Mouse (Mus musculus): ENCODE results near the gene Arfgap1.

Gene Arfgap1

GRCm38 (mm10) chr2:180985635-180986034, 18.6 kb downstream of the Arfgap1 start:
- DNase-seq (ENCODE audit: low read depth, low spot score) = no peak

GRCm38 (mm10) chr2:180986449-180986848, 19.4 kb downstream of the Arfgap1 start, which contains the start of gene Col20a1:
Gene Col20a1 (plus strand): TSS chr2:180986535.
- DNase-seq (ENCODE audit: low read depth, low spot score) = no peak

GRCm38 (mm10) chr2:180987001-180987400, 20.0 kb downstream of the Arfgap1 start:
- DNase-seq (ENCODE audit: low read depth, low spot score) = no peak

- DNase-seq (ENCODE audit: low read depth, low spot score) = no peak
Measured at GRCm38 (mm10) chr2:180987432-180988030, 20.5 kb downstream of the Arfgap1 start.

GRCm38 (mm10) chr2:180988347-180988913, 21.4 kb downstream of the Arfgap1 start:
- DNase-seq (ENCODE audit: low read depth, low spot score) = peak; percentile 4

GRCm38 (mm10) chr2:180988948-180989347, 21.9 kb downstream of the Arfgap1 start:
- no peak for DNase-seq (ENCODE audit: low read depth, low spot score)

- DNase-seq (ENCODE audit: low read depth, low spot score) = no peak
Measured at GRCm38 (mm10) chr2:180990347-180990746, 23.3 kb downstream of the Arfgap1 start.

- DNase-seq (ENCODE audit: low read depth, low spot score) = no peak
Measured at GRCm38 (mm10) chr2:180994360-180994759, 27.3 kb downstream of the Arfgap1 start.

- no peak for DNase-seq (ENCODE audit: low read depth, low spot score)
Measured at GRCm38 (mm10) chr2:180995457-180995856, 28.4 kb downstream of the Arfgap1 start.

GRCm38 (mm10) chr2:180996436-180996835, 29.4 kb downstream of the Arfgap1 start:
- peak; percentile 30 for DNase-seq (ENCODE audit: low read depth, low spot score)

- DNase-seq (ENCODE audit: low read depth, low spot score) = no peak
Measured at GRCm38 (mm10) chr2:180996905-180997304, 29.9 kb downstream of the Arfgap1 start.

- DNase-seq (ENCODE audit: low read depth, low spot score) = no peak
Measured at GRCm38 (mm10) chr2:181007054-181007453, 40.0 kb downstream of the Arfgap1 start.

- no peak for DNase-seq (ENCODE audit: low read depth, low spot score)
Measured at GRCm38 (mm10) chr2:181008339-181008738, 41.3 kb downstream of the Arfgap1 start.

GRCm38 (mm10) chr2:181031406-181031934, 64.4 kb downstream of the Arfgap1 start:
- no peak for DNase-seq (ENCODE audit: low read depth, low spot score)
